In genomic region chr4:77717792-77718191, GRCm38 (mm10) we compare ENCODE assay signal across 22 mouse cellular contexts.
DNase-seq lines count a peak whose midpoint lies in the region; ATAC-seq and TF ChIP-seq lines count a peak whose summit lies in the region.
"Had no signal": no experiment of that assay in that cellular context is flagged by ENCODE, and none has a peak within 500 bp of the region (broad histone marks: within the 10 kb centered on the region; RNA-seq: fewer than 3 reads in every experiment).

No protein-coding gene starts in this region.

- no peak for TF ChIP-seq CTCF in intestine, postnatal 0 days (IDR thresholded peaks at IDR 0.05; ENCODE audit: low read depth)
- TF ChIP-seq CTCF in kidney, adult 2 months (conservative IDR thresholded peaks at IDR 0.05; ENCODE audit: insufficient read depth, insufficient read length, low read depth, low read length): no peak

- H3K36me3 ChIP-seq in intestine, embryonic 15.5 days: no peaks in the 10 kb centered on the region
- no peaks in the 10 kb centered on the region for H3K36me3 ChIP-seq in intestine, postnatal 0 days (ENCODE audit: control insufficient read depth, insufficient read depth)
- no peaks in the 10 kb centered on the region for H3K36me3 ChIP-seq in kidney, adult 2 months (ENCODE audit: control insufficient read depth, insufficient read depth, low read length)
- no peaks in the 10 kb centered on the region for H3K36me3 ChIP-seq in intestine, embryonic 16.5 days (ENCODE audit: control insufficient read depth, insufficient read depth, low read length)
- H3K36me3 ChIP-seq in hindbrain, embryonic 11.5 days (ENCODE audit: control insufficient read depth, insufficient read depth, low read length): no peaks in the 10 kb centered on the region
- H3K36me3 ChIP-seq: G1E had no signal

- peak; percentile 61; the same call in 1 of the 2 replicates for ATAC-seq in intestine, embryonic 15.5 days
- ATAC-seq in intestine, postnatal 0 days: no peak
- ATAC-seq in intestine, embryonic 16.5 days: peak; percentile 67
- no peak for ATAC-seq in hindbrain, embryonic 11.5 days (ENCODE audit: low FRiP score)
- ATAC-seq: activated CD4-positive, CD25-positive, alpha-beta regulatory T cell, adult 4 months; CD4-positive, CD25-positive, alpha-beta regulatory T cell, adult 4 months; Patski had no signal

- no peak overlapping the region for H3K4me3 ChIP-seq in intestine, embryonic 15.5 days (replicated peaks)
- no peak overlapping the region for H3K4me3 ChIP-seq in intestine, postnatal 0 days (ENCODE audit: low read depth, low read length)
- no peak overlapping the region for H3K4me3 ChIP-seq in kidney, adult 2 months (ENCODE audit: insufficient read depth, low read depth, low read length)
- H3K4me3 ChIP-seq in intestine, embryonic 16.5 days (ENCODE audit: low read length): no peak overlapping the region
- no peak overlapping the region for H3K4me3 ChIP-seq in hindbrain, embryonic 11.5 days (ENCODE audit: low read depth, low read length)

- DNase-seq in kidney, adult 2 months: peak; percentile 17
- DNase-seq in kidney, postnatal 36 days: no peak
- peak; percentile 19 for DNase-seq in kidney, adult 9 months
- no peak for DNase-seq in kidney, adult 8-10 months
- no peak for DNase-seq in hindbrain, embryonic 11.5 days (ENCODE audit: low spot score)
- DNase-seq: adrenal gland, adult 2 months; adrenal gland, adult 8-10 months; adrenal gland, postnatal 10 days; adrenal gland, postnatal 14 days; adrenal gland, postnatal 25 days; adrenal gland, postnatal 36 days; B cell, adult 2 months; cerebellum, adult 11 months; cerebellum, adult 11-12 months had no signal

- WGBS in intestine, embryonic 15.5 days: 33% methylated on average over 2 of the region's 2 CpGs
- WGBS in intestine, postnatal 0 days: 18% methylated on average over 2 of the region's 2 CpGs
- WGBS in kidney, adult 2 months: 35% methylated on average over 2 of the region's 2 CpGs
- WGBS in intestine, embryonic 16.5 days: 30% methylated on average over 2 of the region's 2 CpGs
- WGBS in hindbrain, embryonic 11.5 days: 80% methylated on average over 2 of the region's 2 CpGs

- H3K4me1 ChIP-seq in intestine, embryonic 15.5 days (replicated peaks): no peaks in the 10 kb centered on the region
- H3K4me1 ChIP-seq in intestine, postnatal 0 days (replicated peaks; ENCODE audit: control insufficient read depth, insufficient read depth, low read length): no peaks in the 10 kb centered on the region
- no peaks in the 10 kb centered on the region for H3K4me1 ChIP-seq in kidney, adult 2 months (ENCODE audit: control insufficient read depth, insufficient read depth, low read length)
- H3K4me1 ChIP-seq in intestine, embryonic 16.5 days (ENCODE audit: control insufficient read depth, insufficient read depth, low read length): no peaks in the 10 kb centered on the region
- H3K4me1 ChIP-seq in hindbrain, embryonic 11.5 days (replicated peaks; ENCODE audit: control insufficient read depth, insufficient read depth, low read length): no peaks in the 10 kb centered on the region

- no peak overlapping the region for H3K9ac ChIP-seq in intestine, embryonic 15.5 days
- H3K9ac ChIP-seq in intestine, postnatal 0 days (ENCODE audit: low read depth, low read length): no peak overlapping the region
- H3K9ac ChIP-seq in intestine, embryonic 16.5 days (ENCODE audit: low read depth, low read length): no peak overlapping the region
- no peak overlapping the region for H3K9ac ChIP-seq in hindbrain, embryonic 11.5 days (ENCODE audit: low read depth, low read length)

- no peak for TF ChIP-seq POLR2A in kidney, adult 2 months (IDR thresholded peaks at IDR 0.05; ENCODE audit: low read depth, low read length)

- no peak overlapping the region for H3K27ac ChIP-seq in intestine, embryonic 15.5 days
- no peak overlapping the region for H3K27ac ChIP-seq in intestine, postnatal 0 days (ENCODE audit: low read depth, low read length)
- H3K27ac ChIP-seq in kidney, adult 2 months (ENCODE audit: insufficient read depth, low read depth, low read length): no peak overlapping the region
- H3K27ac ChIP-seq in intestine, embryonic 16.5 days (ENCODE audit: low read length): no peak overlapping the region
- no peak overlapping the region for H3K27ac ChIP-seq in hindbrain, embryonic 11.5 days (ENCODE audit: low read depth, low read length)

- no peaks in the 10 kb centered on the region for H3K9me3 ChIP-seq in intestine, embryonic 15.5 days
- H3K9me3 ChIP-seq in intestine, postnatal 0 days (ENCODE audit: control insufficient read depth): no peaks in the 10 kb centered on the region
- H3K9me3 ChIP-seq in intestine, embryonic 16.5 days (ENCODE audit: control insufficient read depth, low read length): no peaks in the 10 kb centered on the region
- no peaks in the 10 kb centered on the region for H3K9me3 ChIP-seq in hindbrain, embryonic 11.5 days (ENCODE audit: control insufficient read depth, low read length)

- H3K4me2 ChIP-seq in intestine, embryonic 15.5 days (replicated peaks): no peak overlapping the region
- H3K4me2 ChIP-seq in intestine, postnatal 0 days (replicated peaks; ENCODE audit: low read depth): no peak overlapping the region
- H3K4me2 ChIP-seq in intestine, embryonic 16.5 days (ENCODE audit: low read depth, low read length): no peak overlapping the region
- H3K4me2 ChIP-seq in hindbrain, embryonic 11.5 days (replicated peaks; ENCODE audit: low read depth, low read length): no peak overlapping the region

- H3K27me3 ChIP-seq in intestine, embryonic 15.5 days (replicated peaks): no peaks in the 10 kb centered on the region
- no peaks in the 10 kb centered on the region for H3K27me3 ChIP-seq in intestine, postnatal 0 days (replicated peaks; ENCODE audit: control insufficient read depth, insufficient read depth, low read length)
- H3K27me3 ChIP-seq in kidney, adult 2 months (replicated peaks; ENCODE audit: control insufficient read depth, insufficient read depth, low read length): no peaks in the 10 kb centered on the region
- no peaks in the 10 kb centered on the region for H3K27me3 ChIP-seq in intestine, embryonic 16.5 days (replicated peaks; ENCODE audit: control insufficient read depth, insufficient read depth, low read length)
- no peaks in the 10 kb centered on the region for H3K27me3 ChIP-seq in hindbrain, embryonic 11.5 days (ENCODE audit: control insufficient read depth, insufficient read depth, low read length)
- H3K27me3 ChIP-seq: CH12.LX, Patski had no signal

Comparison
In these comparisons a context has a peak if more than half of its experiments do, and no peak if none do; other contexts are left out.
1. ATAC-seq: peak in intestine, embryonic 15.5 days (single experiment) and intestine, embryonic 16.5 days (single experiment); none in intestine, postnatal 0 days (single experiment) and hindbrain, embryonic 11.5 days (single experiment).
2. DNase-seq: peak in kidney, adult 2 months (single experiment) and kidney, adult 9 months (single experiment); none in kidney, postnatal 36 days (0 of 2), kidney, adult 8-10 months (0 of 2) and hindbrain, embryonic 11.5 days (single experiment).